Mouse (Mus musculus) olfactory bulb, adult 2 months (tissue): ENCODE data around the gene Apod.

ENCODE experiments used
- CTCF ChIP-seq: fragments of 200-500 bp; IDR thresholded peaks from 2 replicates; pipeline ENCODE4 v1.5.1; 2012; ENCODE audit warnings: low read depth, mild to moderate bottlenecking, low read length, moderate library complexity; ENCODE audit not compliant: insufficient read depth
- POLR2A ChIP-seq: fragments of 200-500 bp; IDR thresholded peaks from 2 replicates; pipeline ENCODE4 v1.6.1; 2012; ENCODE audit warnings: mild to moderate bottlenecking, low read depth, low read length, moderate library complexity; ENCODE audit not compliant: insufficient read depth

DNA sequence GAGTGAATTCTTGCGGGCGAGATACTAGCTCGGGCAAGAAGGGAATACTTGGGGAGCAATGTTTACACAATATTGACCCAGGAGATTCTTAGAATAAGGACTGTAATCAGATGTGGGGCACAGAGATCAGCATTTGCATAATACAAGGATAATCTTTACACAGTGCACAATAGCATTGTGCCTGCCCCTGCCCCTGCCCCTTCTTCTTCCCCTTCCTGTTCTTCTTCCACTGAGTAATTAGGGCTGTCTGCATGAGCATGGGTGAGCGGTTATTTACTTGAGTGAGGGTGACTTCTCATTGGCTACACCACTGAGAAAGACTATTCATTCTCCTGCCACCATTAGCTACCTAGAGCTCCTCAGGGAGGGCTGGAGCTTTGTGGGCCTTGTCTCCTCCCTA lies 6.9 kb upstream of the Apod start:
- TF ChIP-seq CTCF: no peak
- no peak for TF ChIP-seq POLR2A
